Comparison of ENCODE assay signal across 10 mouse cellular contexts in the genomic region with DNA sequence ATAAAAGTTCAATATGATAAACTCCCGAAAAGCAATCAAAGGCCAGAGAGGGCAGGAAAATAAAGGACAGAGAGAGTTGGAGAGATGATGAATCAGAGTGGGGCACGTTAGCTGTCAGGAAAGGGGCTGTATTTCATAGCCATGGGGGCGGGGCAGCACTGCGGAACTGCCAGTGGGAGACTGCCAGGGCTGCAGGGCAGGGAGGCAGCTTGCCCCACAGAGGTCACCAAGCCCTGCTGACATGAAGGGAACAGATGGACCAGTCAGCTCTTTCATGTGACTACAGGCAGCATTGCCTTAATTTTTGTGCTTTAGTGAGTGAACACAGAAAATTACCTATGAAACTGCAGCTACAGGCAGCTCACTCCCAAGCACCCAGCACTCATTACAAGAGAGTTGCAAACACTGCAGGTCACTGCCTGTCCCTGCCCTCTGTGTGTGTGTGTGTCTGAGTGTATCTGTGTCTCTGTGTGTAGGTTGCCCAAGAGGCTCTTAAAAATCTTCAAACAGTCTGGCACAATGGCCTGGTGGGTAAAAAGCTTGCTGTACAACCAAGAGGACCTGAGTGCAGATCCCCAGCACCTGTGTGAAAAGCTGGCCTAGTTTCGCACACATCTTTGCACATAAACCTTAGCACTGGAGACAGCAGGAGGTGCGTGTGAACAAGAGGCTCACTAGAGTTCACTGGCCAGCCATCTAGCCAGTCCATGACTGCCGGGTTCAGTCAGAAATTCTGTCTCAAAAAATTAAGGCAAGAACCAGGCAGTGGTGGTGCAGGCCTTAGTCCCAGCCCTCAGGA.
DNase-seq lines count a peak whose midpoint lies in the region; ATAC-seq and TF ChIP-seq lines count a peak whose summit lies in the region.
"Had no signal": no experiment of that assay in that cellular context is flagged by ENCODE, and none has a peak within 500 bp of the region (broad histone marks: within the 10 kb centered on the region; RNA-seq: fewer than 3 reads in every experiment).

No protein-coding gene starts in this region.

- no peaks in the 10 kb centered on the region for H3K36me3 ChIP-seq in heart, postnatal 0 days (replicated peaks; ENCODE audit: control insufficient read depth, insufficient read depth, low read length)
- H3K36me3 ChIP-seq in limb, embryonic 11.5 days (ENCODE audit: control insufficient read depth, insufficient read depth, low read length) = no peaks in the 10 kb centered on the region
- H3K36me3 ChIP-seq in forebrain, embryonic 16.5 days (ENCODE audit: control insufficient read depth, insufficient read depth) = no peaks in the 10 kb centered on the region
- H3K36me3 ChIP-seq: liver, embryonic 13.5 days had no signal

- no peak overlapping the region for H3K4me2 ChIP-seq in heart, postnatal 0 days (ENCODE audit: low read depth, low read length)
- no peak overlapping the region for H3K4me2 ChIP-seq in limb, embryonic 11.5 days (ENCODE audit: low read depth, severe bottlenecking)
- no peak overlapping the region for H3K4me2 ChIP-seq in forebrain, embryonic 16.5 days (ENCODE audit: low read length)
- H3K4me2 ChIP-seq: liver, embryonic 13.5 days had no signal

- peak overlapping the region; percentile 49; the same call in 1 of the 2 replicates for H3K27ac ChIP-seq in heart, postnatal 0 days (ENCODE audit: low read depth)
- peak overlapping the region; percentile 78 for H3K27ac ChIP-seq in gastrocnemius, adult 2 months
- 0 out of 2 replicates have a peak overlapping the region, but pooled peaks have one; percentile 26 for H3K27ac ChIP-seq in limb, embryonic 11.5 days (replicated peaks; ENCODE audit: low read depth, low read length)
- no peak overlapping the region for H3K27ac ChIP-seq in forebrain, embryonic 16.5 days (ENCODE audit: low read length)
- H3K27ac ChIP-seq: liver, embryonic 13.5 days had no signal

- H3K4me3 ChIP-seq in heart, postnatal 0 days (ENCODE audit: low read depth, low read length) = no peak overlapping the region
- no peak overlapping the region for H3K4me3 ChIP-seq in gastrocnemius, adult 2 months
- H3K4me3 ChIP-seq in limb, embryonic 11.5 days (ENCODE audit: low read depth, low read length) = no peak overlapping the region
- no peak overlapping the region for H3K4me3 ChIP-seq in forebrain, embryonic 16.5 days (replicated peaks; ENCODE audit: low read length)
- H3K4me3 ChIP-seq: liver, embryonic 13.5 days had no signal

- TF ChIP-seq CTCF in heart, postnatal 0 days (IDR thresholded peaks at IDR 0.05; ENCODE audit: low read depth) = no peak
- no peak for TF ChIP-seq CTCF in gastrocnemius, adult 2 months (IDR thresholded peaks at IDR 0.05)

- H3K4me1 ChIP-seq in heart, postnatal 0 days (ENCODE audit: control insufficient read depth, insufficient read depth) = no peaks in the 10 kb centered on the region
- H3K4me1 ChIP-seq in limb, embryonic 11.5 days (ENCODE audit: control insufficient read depth, insufficient read depth, low read length) = peaks cover 11% of the 10 kb centered on the region
- 0 out of 2 replicates have a peak, but pooled peaks cover 2% of the 10 kb centered on the region for H3K4me1 ChIP-seq in forebrain, embryonic 16.5 days (replicated peaks; ENCODE audit: control insufficient read depth, insufficient read depth, low read length)

- no peak for DNase-seq in heart, postnatal 0 days (ENCODE audit: low spot score)
- no peak for DNase-seq in heart, adult 8-10 months (ENCODE audit: low spot score)
- peak; percentile 93 for DNase-seq in adrenal gland, adult 2 months
- DNase-seq in gastrocnemius, adult 2 months = peak; percentile 85
- DNase-seq in limb, embryonic 11.5 days (ENCODE audit: low spot score) = peak; percentile 54
- no peak for DNase-seq in c-Kit-positive CD71-positive TER-119-positive erythroid progenitor cells, embryonic 14.5 days (ENCODE audit: low spot score)
- DNase-seq in left cerebral cortex, postnatal 14 days (ENCODE audit: low spot score in 2 of 2) = no peak
- DNase-seq: liver, embryonic 13.5 days had no signal

- no peak for TF ChIP-seq EP300 in heart, postnatal 0 days (IDR thresholded peaks at IDR 0.05; ENCODE audit: low read depth)

- no peaks in the 10 kb centered on the region for H3K9me3 ChIP-seq in heart, postnatal 0 days (replicated peaks; ENCODE audit: control insufficient read depth, low read length)
- no peaks in the 10 kb centered on the region for H3K9me3 ChIP-seq in limb, embryonic 11.5 days (ENCODE audit: control insufficient read depth, low read length)
- H3K9me3 ChIP-seq in forebrain, embryonic 16.5 days (ENCODE audit: control insufficient read depth, low read length) = no peaks in the 10 kb centered on the region
- H3K9me3 ChIP-seq: liver, embryonic 13.5 days had no signal

- no peaks in the 10 kb centered on the region for H3K27me3 ChIP-seq in heart, postnatal 0 days (ENCODE audit: control insufficient read depth, insufficient read depth, low read length)
- H3K27me3 ChIP-seq in limb, embryonic 11.5 days (ENCODE audit: control insufficient read depth, insufficient read depth, low read length) = no peaks in the 10 kb centered on the region
- no peaks in the 10 kb centered on the region for H3K27me3 ChIP-seq in forebrain, embryonic 16.5 days (replicated peaks; ENCODE audit: control insufficient read depth, insufficient read depth, low read length)
- H3K27me3 ChIP-seq: CH12.LX; liver, embryonic 13.5 days had no signal

- no peak for ATAC-seq in heart, postnatal 0 days (ENCODE audit: insufficient read depth, low read depth)
- no peak for ATAC-seq in limb, embryonic 11.5 days (ENCODE audit: insufficient number of reproducible peaks, low FRiP score, low TSS enrichment, low read depth)
- no peak for ATAC-seq in forebrain, embryonic 16.5 days

- no peak overlapping the region for H3K9ac ChIP-seq in heart, postnatal 0 days (replicated peaks; ENCODE audit: low read depth, low read length)
- no peak overlapping the region; the same call in 1 of the 2 replicates for H3K9ac ChIP-seq in limb, embryonic 11.5 days (ENCODE audit: low read length)
- H3K9ac ChIP-seq in forebrain, embryonic 16.5 days (replicated peaks; ENCODE audit: low read depth, low read length) = no peak overlapping the region
- H3K9ac ChIP-seq: liver, embryonic 13.5 days had no signal

- intact Hi-C loops in gastrocnemius, adult 2 months (cut with DNase I) = no loop called here
- intact Hi-C loops in left cerebral cortex, postnatal 14 days (cut with DNase I) = no loop called here

- 60% methylated on average over 7 of the region's 7 CpGs for WGBS in heart, postnatal 0 days
- WGBS in limb, embryonic 11.5 days = 38% methylated on average over 7 of the region's 7 CpGs
- 67% methylated on average over 7 of the region's 7 CpGs for WGBS in forebrain, embryonic 16.5 days

Comparison
In these comparisons a context has a peak if more than half of its experiments do, and no peak if none do; other contexts are left out.
1. DNase-seq: peak in adrenal gland, adult 2 months (single experiment), gastrocnemius, adult 2 months (single experiment) and limb, embryonic 11.5 days (single experiment); none in heart, postnatal 0 days (single experiment), heart, adult 8-10 months (single experiment), c-Kit-positive CD71-positive TER-119-positive erythroid progenitor cells, embryonic 14.5 days (single experiment) and left cerebral cortex, postnatal 14 days (0 of 2).